In genomic region chr10:22730992-22731271, GRCm38 (mm10) we compare ENCODE assay signal across 8 mouse cellular contexts. TPM values are rescaled to one million over a fixed set of nuclear protein-coding genes. Genes with fewer than 3 reads are reported as not detected.
DNase-seq lines count a peak whose midpoint lies in the region; ATAC-seq and TF ChIP-seq lines count a peak whose summit lies in the region.

No protein-coding gene starts in this region.

- H3K4me2 ChIP-seq in kidney, embryonic 15.5 days: peak overlapping the region; percentile 87
- H3K4me2 ChIP-seq in midbrain, postnatal 0 days (ENCODE audit: low read depth, low read length, poor library complexity, severe bottlenecking): peak overlapping the region; percentile 72

- peaks cover 20% of the 10 kb centered on the region for H3K4me1 ChIP-seq in kidney, embryonic 15.5 days
- H3K4me1 ChIP-seq in cortical plate, adult 2 months (ENCODE audit: control insufficient read depth, insufficient read depth, low read length): peaks cover 3% of the 10 kb centered on the region; the same call in 1 of the 2 replicates
- H3K4me1 ChIP-seq in midbrain, postnatal 0 days (ENCODE audit: insufficient read depth, low read length): peaks cover 13% of the 10 kb centered on the region

- H3K27me3 ChIP-seq in kidney, embryonic 15.5 days: no peaks in the 10 kb centered on the region
- no peaks in the 10 kb centered on the region for H3K27me3 ChIP-seq in midbrain, postnatal 0 days (ENCODE audit: insufficient read depth, low read length)

- TF ChIP-seq CTCF in cortical plate, adult 2 months (IDR thresholded peaks at IDR 0.05; ENCODE audit: extremely low read depth, insufficient read depth, low read length): no peak
- TF ChIP-seq CTCF in midbrain, postnatal 0 days (IDR thresholded peaks at IDR 0.05): no peak

- H3K9me3 ChIP-seq in kidney, embryonic 15.5 days (replicated peaks): no peaks in the 10 kb centered on the region
- H3K9me3 ChIP-seq in midbrain, postnatal 0 days (ENCODE audit: low read length): no peaks in the 10 kb centered on the region

- H3K9ac ChIP-seq in kidney, embryonic 15.5 days: peak overlapping the region; percentile 92
- peak overlapping the region; percentile 94 for H3K9ac ChIP-seq in midbrain, postnatal 0 days (replicated peaks; ENCODE audit: low read length, poor library complexity, severe bottlenecking)

- WGBS in kidney, embryonic 15.5 days: 2% methylated on average over 32 of the region's 33 CpGs
- WGBS in midbrain, postnatal 0 days: 0% methylated on average over 33 of the region's 33 CpGs

- TF ChIP-seq POLR2A in cortical plate, adult 2 months (IDR thresholded peaks at IDR 0.05; ENCODE audit: extremely low read depth, insufficient read depth, low read length): no peak

- no peak for DNase-seq in kidney, adult 18-20 months
- DNase-seq in midbrain, postnatal 0 days (ENCODE audit: low spot score): no peak
- DNase-seq in layer of hippocampus, postnatal 36 days: no peak
- no peak for DNase-seq in cerebellum, postnatal 14 days
- no peak for DNase-seq in adrenal gland, postnatal 10 days

- no peak; the same call in 1 of the 2 replicates for ATAC-seq in kidney, embryonic 15.5 days (replicated peaks; ENCODE audit: low FRiP score)
- peak; percentile 26 for ATAC-seq in inflammation-experienced regulatory T-cells, adult 6 months
- peak; percentile 66; the same call in 1 of the 2 replicates for ATAC-seq in midbrain, postnatal 0 days (ENCODE audit: low FRiP score)

- no peaks in the 10 kb centered on the region for H3K36me3 ChIP-seq in kidney, embryonic 15.5 days
- H3K36me3 ChIP-seq in midbrain, postnatal 0 days (ENCODE audit: insufficient read depth, low read length): no peaks in the 10 kb centered on the region

- H3K4me3 ChIP-seq in kidney, embryonic 15.5 days (replicated peaks): peak overlapping the region; percentile 76
- peak overlapping the region; percentile 54 for H3K4me3 ChIP-seq in cortical plate, adult 2 months (ENCODE audit: insufficient read depth, low read length)
- peak overlapping the region; percentile 99 for H3K4me3 ChIP-seq in midbrain, postnatal 0 days (ENCODE audit: low read depth, low read length)

- peak overlapping the region; percentile 81 for H3K27ac ChIP-seq in kidney, embryonic 15.5 days
- H3K27ac ChIP-seq in cortical plate, adult 2 months (ENCODE audit: insufficient read depth, low read length): peak overlapping the region; percentile 95
- H3K27ac ChIP-seq in midbrain, postnatal 0 days (ENCODE audit: low read depth, low read length): peak overlapping the region; percentile 97

RNA-seq across cellular contexts. Expression of gene Tbpl1, which starts 0.8 kb away (rescaled TPM):
- polyA plus RNA-seq in kidney, embryonic 15.5 days (2015; fragmentation: Nextera tagmentation; extraction: Ambion mirVana): 74.5 and 75.7 TPM in 2 replicates
- polyA plus RNA-seq in cortical plate, adult 2 months (2012; rRNA removed): 43.7 and 48.0 TPM in 2 replicates
- polyA plus RNA-seq in inflammation-experienced regulatory T-cells, adult 6 months (2017; shearing (Covaris generic)): 10 to 100 TPM; 65.0 to 90.8 (median 75.4) TPM
- 36.6 and 47.6 TPM in 2 replicates for total RNA-seq in midbrain, postnatal 0 days (2014; rRNA removed)
- 61.5 and 62.2 TPM in 2 replicates for polyA plus RNA-seq in midbrain, postnatal 0 days (2015; fragmentation: Nextera tagmentation; extraction: Ambion mirVana)
- 10 to 100 TPM; 68.0 to 75.6 TPM for total RNA-seq in layer of hippocampus, postnatal 36 days (2021)
- 10 to 100 TPM; 30.1 to 33.5 TPM for total RNA-seq in adrenal gland, postnatal 10 days (2021)
